Mouse (Mus musculus): ENCODE measurements around the gene Dek.

DNA sequence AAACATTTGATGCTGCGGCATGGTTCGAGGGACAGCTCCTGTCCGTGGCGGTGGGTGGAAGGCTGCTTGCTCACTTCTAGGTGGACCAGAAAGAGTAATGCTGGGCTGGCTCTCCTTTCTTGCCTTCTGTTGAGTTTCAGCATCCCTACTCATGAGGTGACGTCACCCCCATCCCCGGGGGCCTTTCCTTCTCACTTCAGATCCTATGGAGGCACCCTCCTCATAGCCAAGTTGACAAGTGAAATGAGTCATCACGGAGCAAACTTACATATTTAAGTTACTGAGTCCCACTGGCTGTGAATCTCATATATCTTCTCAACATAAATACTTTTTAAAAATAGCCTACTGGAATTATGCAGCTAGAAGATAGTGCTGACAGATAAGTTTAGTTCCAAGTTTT is 28.8 kb upstream of the Dek start:
- no peak for TF ChIP-seq CTCF (IDR thresholded peaks at IDR 0.05; ENCODE audit: borderline replicate concordance, insufficient read depth, low read length)
- TF ChIP-seq POLR2A (IDR thresholded peaks at IDR 0.05; ENCODE audit: low read depth, low read length): no peak
